23 mouse cellular contexts compared by ENCODE assay signal in the genomic region with DNA sequence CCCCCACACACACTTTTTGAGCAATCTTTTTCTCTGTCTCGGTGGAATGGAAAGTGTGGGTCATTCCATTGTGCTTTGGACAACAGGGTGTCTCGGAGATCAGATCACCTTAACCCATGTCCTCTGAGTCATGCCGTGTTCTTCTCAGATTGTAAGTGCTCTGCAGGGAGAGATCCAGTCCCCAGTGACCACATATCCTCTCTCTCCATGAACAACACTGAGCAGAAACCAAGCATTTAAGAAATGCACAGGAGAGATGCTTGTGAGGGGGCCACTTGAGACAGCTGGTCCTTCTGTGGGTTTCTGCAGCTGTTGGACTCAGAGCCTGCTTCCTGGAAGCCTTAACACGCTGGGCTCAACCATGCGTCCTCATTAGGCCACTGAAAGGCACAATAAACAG.
A peak's percentile ranks its signal among the peaks of the same experiment; 100 is the strongest.
DNase-seq lines count a peak whose midpoint lies in the region; ATAC-seq and TF ChIP-seq lines count a peak whose summit lies in the region.
"Had no signal": no experiment of that assay in that cellular context is flagged by ENCODE, and none has a peak within 500 bp of the region (broad histone marks: within the 10 kb centered on the region; RNA-seq: fewer than 3 reads in every experiment).

No protein-coding gene starts in this region.

- H3K4me2 ChIP-seq in limb, embryonic 14.5 days (replicated peaks; ENCODE audit: low read depth, low read length, severe bottlenecking): no peak overlapping the region
- H3K4me2 ChIP-seq in CH12.LX (ENCODE audit: insufficient read depth, low read depth, poor library complexity, severe bottlenecking): 0 out of 2 replicates have a peak overlapping the region, but pooled peaks have one; percentile 15
- H3K4me2 ChIP-seq: embryonic facial prominence, embryonic 15.5 days; forebrain, embryonic 15.5 days; heart, embryonic 13.5 days; hindbrain, embryonic 12.5 days had no signal

- H3K36me3 ChIP-seq in limb, embryonic 14.5 days (ENCODE audit: control insufficient read depth, insufficient read depth, low read length): no peaks in the 10 kb centered on the region
- H3K36me3 ChIP-seq in limb, embryonic 10.5 days: no peaks in the 10 kb centered on the region
- no peaks in the 10 kb centered on the region for H3K36me3 ChIP-seq in CH12.LX (replicated peaks in 1 of 2; ENCODE audit: control insufficient read depth in 1 of 2, insufficient read depth in 1 of 2, low read length in 1 of 2)
- H3K36me3 ChIP-seq in small intestine, adult 2 months (ENCODE audit: control insufficient read depth, insufficient read depth, low read length): no peaks in the 10 kb centered on the region
- H3K36me3 ChIP-seq: embryonic facial prominence, embryonic 15.5 days; forebrain, embryonic 10.5 days; forebrain, embryonic 15.5 days; heart, embryonic 13.5 days; hindbrain, embryonic 12.5 days had no signal

- no peaks in the 10 kb centered on the region for H3K79me2 ChIP-seq in CH12.LX (replicated peaks; ENCODE audit: control insufficient read depth, extremely low read depth, insufficient read depth, poor library complexity, severe bottlenecking)

- TF ChIP-seq CTCF in CH12.LX (conservative IDR thresholded peaks at IDR 0.05 in 1 of 2, IDR thresholded peaks at IDR 0.05 in 1 of 2; ENCODE audit: low read depth in 2 of 2, low read length in 2 of 2): no peak
- no peak for TF ChIP-seq CTCF in small intestine, adult 2 months (IDR thresholded peaks at IDR 0.05; ENCODE audit: extremely low read depth, insufficient read length, insufficient replicate concordance, low read depth, low read length)

- no peak for TF ChIP-seq POLR2A in limb, embryonic 14.5 days (IDR thresholded peaks at IDR 0.05; ENCODE audit: borderline replicate concordance, extremely low read depth, insufficient read depth, insufficient read length)
- no peak for TF ChIP-seq POLR2A in CH12.LX (IDR thresholded peaks at IDR 0.05; ENCODE audit: low read depth, low read length)
- no peak for TF ChIP-seq POLR2A in small intestine, adult 2 months (IDR thresholded peaks at IDR 0.05; ENCODE audit: low read depth, low read length)

- in situ Hi-C loops in CH12.LX (cut with MboI; ENCODE audit: low pct_ligation_motif_present, low pct_unique_long_range_greater_than_20kb, low sequenced_read_pairs): no loop called here

- H3K27me3 ChIP-seq in limb, embryonic 14.5 days (ENCODE audit: control insufficient read depth, insufficient read depth, low read length): no peaks in the 10 kb centered on the region
- H3K27me3 ChIP-seq in limb, embryonic 10.5 days (ENCODE audit: low read depth, poor library complexity, severe bottlenecking): no peaks in the 10 kb centered on the region
- no peaks in the 10 kb centered on the region for H3K27me3 ChIP-seq in CH12.LX (replicated peaks)
- no peaks in the 10 kb centered on the region for H3K27me3 ChIP-seq in small intestine, adult 2 months (ENCODE audit: control insufficient read depth, insufficient read depth, low read length)
- H3K27me3 ChIP-seq: embryonic facial prominence, embryonic 15.5 days; forebrain, embryonic 15.5 days; heart, embryonic 13.5 days; hindbrain, embryonic 12.5 days; Patski had no signal

- no peaks in the 10 kb centered on the region for H3K4me1 ChIP-seq in limb, embryonic 14.5 days (ENCODE audit: control insufficient read depth, insufficient read depth, low read length)
- no peaks in the 10 kb centered on the region for H3K4me1 ChIP-seq in limb, embryonic 10.5 days
- H3K4me1 ChIP-seq in CH12.LX (ENCODE audit: control insufficient read depth in 1 of 2, insufficient read depth in 2 of 2): peaks cover 17 to 60% of the 10 kb centered on the region in 2 experiments
- H3K4me1 ChIP-seq in small intestine, adult 2 months (ENCODE audit: control insufficient read depth, insufficient read depth, insufficient read length, low read length): peaks cover 40% of the 10 kb centered on the region; the same call in 1 of the 2 replicates
- H3K4me1 ChIP-seq: embryonic facial prominence, embryonic 15.5 days; forebrain, embryonic 15.5 days; hindbrain, embryonic 12.5 days had no signal

- H3K4me3 ChIP-seq in limb, embryonic 14.5 days (replicated peaks; ENCODE audit: low read length): no peak overlapping the region
- H3K4me3 ChIP-seq in limb, embryonic 10.5 days: no peak overlapping the region
- H3K4me3 ChIP-seq in CH12.LX (replicated peaks in 1 of 3; ENCODE audit: low read depth in 2 of 3, low read length in 2 of 3, poor library complexity in 1 of 3): no peak overlapping the region
- H3K4me3 ChIP-seq in small intestine, adult 2 months (ENCODE audit: low read depth, low read length): no peak overlapping the region
- H3K4me3 ChIP-seq: embryonic facial prominence, embryonic 15.5 days; erythroblast, embryonic 14.5 days; forebrain, embryonic 10.5 days; forebrain, embryonic 15.5 days; heart, embryonic 13.5 days; hindbrain, embryonic 12.5 days had no signal

- peak; percentile 76 for TF ChIP-seq EP300 in CH12.LX (IDR thresholded peaks at IDR 0.05; ENCODE audit: low read length)

- WGBS in limb, embryonic 14.5 days: 76% methylated on average over 5 of the region's 5 CpGs
- 93% methylated on average over 5 of the region's 5 CpGs for WGBS in limb, embryonic 10.5 days
- 74% methylated on average over 5 of the region's 5 CpGs for WGBS in small intestine, adult 2 months

- H3K9me3 ChIP-seq in limb, embryonic 14.5 days (ENCODE audit: control insufficient read depth, low read length): no peaks in the 10 kb centered on the region
- H3K9me3 ChIP-seq in limb, embryonic 10.5 days (replicated peaks): no peaks in the 10 kb centered on the region
- H3K9me3 ChIP-seq in CH12.LX (replicated peaks; ENCODE audit: low read length): no peaks in the 10 kb centered on the region
- H3K9me3 ChIP-seq: embryonic facial prominence, embryonic 15.5 days; forebrain, embryonic 10.5 days; forebrain, embryonic 15.5 days; heart, embryonic 13.5 days; hindbrain, embryonic 12.5 days had no signal

- no peak for DNase-seq in limb, embryonic 14.5 days (ENCODE audit: low spot score)
- no peak for DNase-seq in limb, embryonic 10.5 days (ENCODE audit: low spot score)
- DNase-seq in 416B (ENCODE audit: low read depth): peak; percentile 71
- DNase-seq in CH12.LX (ENCODE audit: extremely low read depth): peak; percentile 62
- no peak for DNase-seq in layer of hippocampus, postnatal 25 days (ENCODE audit: extremely low spot score in 1 of 2, low spot score in 1 of 2)
- DNase-seq: adrenal gland, postnatal 14 days; cerebellum, adult 18-20 months; cerebellum, adult 9-11 months; cerebellum, postnatal 36 days; gastrocnemius, postnatal 10 days; heart, postnatal 4 days had no signal

- peak; percentile 67; the same call in 1 of the 2 replicates for ATAC-seq in limb, embryonic 14.5 days (ENCODE audit: low FRiP score, low read depth)
- ATAC-seq: activated CD4-positive, CD25-positive, alpha-beta regulatory T cell, adult 4 months; CD4-positive, CD25-positive, alpha-beta regulatory T cell, adult 4 months; forebrain, embryonic 15.5 days; hindbrain, embryonic 16.5 days; inflammation-experienced regulatory T-cells, adult 6 months; Patski had no signal

- H3K9ac ChIP-seq in limb, embryonic 14.5 days (ENCODE audit: low read depth, low read length, severe bottlenecking): no peak overlapping the region
- no peak overlapping the region for H3K9ac ChIP-seq in CH12.LX (ENCODE audit: insufficient read depth, low read depth)
- H3K9ac ChIP-seq: embryonic facial prominence, embryonic 15.5 days; forebrain, embryonic 15.5 days; heart, embryonic 13.5 days; hindbrain, embryonic 12.5 days had no signal

- TF ChIP-seq RAD21 in CH12.LX (IDR thresholded peaks at IDR 0.05; ENCODE audit: low read depth, low read length): no peak; the same call in 1 of the 2 replicates

- H3K27ac ChIP-seq in limb, embryonic 14.5 days (replicated peaks; ENCODE audit: low read depth, low read length): no peak overlapping the region
- no peak overlapping the region for H3K27ac ChIP-seq in limb, embryonic 10.5 days
- H3K27ac ChIP-seq in CH12.LX (ENCODE audit: insufficient read depth, low read depth): 0 out of 2 replicates have a peak overlapping the region, but pooled peaks have one; percentile 13
- H3K27ac ChIP-seq in small intestine, adult 2 months (ENCODE audit: insufficient read depth, low read depth, low read length): peak overlapping the region; percentile 10; the same call in 1 of the 2 replicates
- H3K27ac ChIP-seq: embryonic facial prominence, embryonic 15.5 days; forebrain, embryonic 10.5 days; forebrain, embryonic 15.5 days; heart, embryonic 13.5 days; hindbrain, embryonic 12.5 days had no signal

- dilution Hi-C loops in CH12.LX (cut with MboI; ENCODE audit: extremely low pct_ligation_motif_present, extremely low pct_unique_long_range_greater_than_20kb, low sequenced_read_pairs): no loop called here

TF ChIP-seq in CH12.LX, 34 proteins besides CTCF, POLR2A, EP300 and RAD21 (continues in another document):
- TF ChIP-seq SMC3 (IDR thresholded peaks at IDR 0.05; ENCODE audit: low read depth, low read length): no peak
- no peak for TF ChIP-seq GABPA (IDR thresholded peaks at IDR 0.05; ENCODE audit: insufficient replicate concordance, low read depth, low read length)
- peak; percentile 51; the same call in 1 of the 2 replicates for TF ChIP-seq IRF4 (IDR thresholded peaks at IDR 0.05; ENCODE audit: low read depth, low read length)
- peak; percentile 64 for TF ChIP-seq BHLHE40 (IDR thresholded peaks at IDR 0.05; ENCODE audit: low read depth, low read length)
- TF ChIP-seq NELFE (IDR thresholded peaks at IDR 0.05; ENCODE audit: low read depth, low read length): no peak
- TF ChIP-seq ETS1 (conservative IDR thresholded peaks at IDR 0.05; ENCODE audit: low read depth, low read length): peak; percentile 74; the same call in 1 of the 2 replicates
- no peak for TF ChIP-seq USF1 (IDR thresholded peaks at IDR 0.05; ENCODE audit: low read depth, low read length)
- TF ChIP-seq MXI1 (IDR thresholded peaks at IDR 0.05; ENCODE audit: low read depth, low read length): peak; percentile 66
- peak; percentile 56 for TF ChIP-seq CHD2 (IDR thresholded peaks at IDR 0.05; ENCODE audit: low read length)
- peak; percentile 74; the same call in 1 of the 2 replicates for TF ChIP-seq TCF12 (IDR thresholded peaks at IDR 0.05; ENCODE audit: low read depth, low read length)
- no peak for TF ChIP-seq KAT2A (IDR thresholded peaks at IDR 0.05; ENCODE audit: insufficient replicate concordance, low read length)
- no peak for TF ChIP-seq RCOR1 (conservative IDR thresholded peaks at IDR 0.05; ENCODE audit: low read depth, low read length)
- peak; percentile 72 for TF ChIP-seq JUND (conservative IDR thresholded peaks at IDR 0.05; ENCODE audit: low read depth, low read length)
- TF ChIP-seq SIN3A (IDR thresholded peaks at IDR 0.05; ENCODE audit: low read length): peak; percentile 63
- peak; percentile 38; the same call in 1 of the 2 replicates for TF ChIP-seq HCFC1 (IDR thresholded peaks at IDR 0.05; ENCODE audit: low read depth, low read length)
- peak; percentile 29; the same call in 1 of the 2 replicates for TF ChIP-seq JUN (IDR thresholded peaks at IDR 0.05; ENCODE audit: insufficient read depth, low read depth, low read length)
- peak; percentile 52; the same call in 1 of the 2 replicates for TF ChIP-seq MYC (IDR thresholded peaks at IDR 0.05; ENCODE audit: low read depth, low read length)
- TF ChIP-seq E2F4 (IDR thresholded peaks at IDR 0.05; ENCODE audit: insufficient replicate concordance, low read depth, low read length): no peak

Comparison
In these comparisons a context has a peak if more than half of its experiments do, and no peak if none do; other contexts are left out.
1. DNase-seq: peak in 416B (single experiment) and CH12.LX (single experiment); none in limb, embryonic 14.5 days (single experiment), limb, embryonic 10.5 days (single experiment) and layer of hippocampus, postnatal 25 days (0 of 2).
2. H3K27ac ChIP-seq: peak in CH12.LX (single experiment) and small intestine, adult 2 months (single experiment); none in limb, embryonic 14.5 days (single experiment) and limb, embryonic 10.5 days (single experiment).